Mouse (Mus musculus): ENCODE results near the gene Lgi1. TPM values are rescaled to one million over a fixed set of nuclear protein-coding genes. Genes with fewer than 3 reads are reported as not detected.

Gene Lgi1
- total RNA-seq, 4 experiments from 2014 or later = 0.42 to 0.84 (median 0.56) TPM

Other genes with a start within 250 kb of the Lgi1 start
- 100 to 1,000 TPM in 1 of 4 experiments, 10 to 100 TPM in 3; 33.4 to 102 (median 63.6) TPM for gene Myof, start 221.0 kb upstream of the Lgi1 start, total RNA-seq (2022)
- 1 to 10 TPM in 3 of 4 experiments, under 1 TPM in 1; 0.44 to 1.5 (median 1.2) TPM for gene Cep55, start 209.5 kb upstream of the Lgi1 start, total RNA-seq (2022)
- gene Ffar4, start 167.5 kb upstream of the Lgi1 start, total RNA-seq (2022) = 1 to 10 TPM; 1.2 to 7.2 (median 4.5) TPM
- gene Rbp4, start 139.3 kb upstream of the Lgi1 start, total RNA-seq (2022) = 10 to 100 TPM; 16.6 to 48.0 (median 34.0) TPM
- gene Pde6c, start 131.8 kb upstream of the Lgi1 start, total RNA-seq (2022) = not detected
- gene Fra10ac1, start 40.4 kb upstream of the Lgi1 start, total RNA-seq (2022) = 10 to 100 TPM; 13.3 to 20.3 (median 15.6) TPM
- 10 to 100 TPM; 19.6 to 37.8 (median 29.9) TPM for gene Slc35g1, start 131.4 kb downstream of the Lgi1 start, total RNA-seq (2022)
- 10 to 100 TPM in 1 of 4 experiments, 1 to 10 TPM in 3; 5.2 to 10.2 (median 6.5) TPM for gene Plce1, start 216.6 kb downstream of the Lgi1 start, total RNA-seq (2022)

Data from adrenal gland, adult 8-10 months (tissue).